Mouse (Mus musculus): ENCODE results near the gene Vps35l.

Vps35l gene

GRCm38 (mm10) chr7:118821356-118821755 lies 81.3 kb downstream of the Vps35l start:
- DNase-seq (ENCODE audit: low spot score), result no peak

- DNase-seq (ENCODE audit: low spot score), result no peak
These were observed 82.0 kb downstream of the Vps35l start for GRCm38 (mm10) chr7:118821887-118822556.

- DNase-seq (ENCODE audit: low spot score), result no peak
These were observed 84.4 kb downstream of the Vps35l start for GRCm38 (mm10) chr7:118824451-118824850.

GRCm38 (mm10) chr7:118827975-118828416 lies 88.0 kb downstream of the Vps35l start:
- DNase-seq (ENCODE audit: low spot score), result no peak

GRCm38 (mm10) chr7:118837901-118838300 lies 97.9 kb downstream of the Vps35l start:
- no peak for DNase-seq (ENCODE audit: low spot score)

- DNase-seq (ENCODE audit: low spot score), result no peak
These were observed 101.2 kb downstream of the Vps35l start for GRCm38 (mm10) chr7:118841030-118841745.

GRCm38 (mm10) chr7:118841796-118842195 lies 101.8 kb downstream of the Vps35l start:
- DNase-seq (ENCODE audit: low spot score), result no peak

- DNase-seq (ENCODE audit: low spot score), result no peak
These were observed 102.9 kb downstream of the Vps35l start for GRCm38 (mm10) chr7:118842938-118843337.

- DNase-seq (ENCODE audit: low spot score), result no peak
These were observed 105.1 kb downstream of the Vps35l start for GRCm38 (mm10) chr7:118845141-118845540.

GRCm38 (mm10) chr7:118846329-118846728 lies 106.3 kb downstream of the Vps35l start:
- DNase-seq (ENCODE audit: low spot score), result no peak

- DNase-seq (ENCODE audit: low spot score), result peak; percentile 61
These were observed 108.8 kb downstream of the Vps35l start for GRCm38 (mm10) chr7:118848796-118849195.

- no peak for DNase-seq (ENCODE audit: low spot score)
These were observed 109.7 kb downstream of the Vps35l start for GRCm38 (mm10) chr7:118849543-118850250.

- DNase-seq (ENCODE audit: low spot score), result no peak
These were observed 110.8 kb downstream of the Vps35l start for GRCm38 (mm10) chr7:118850676-118851290.

- no peak for DNase-seq (ENCODE audit: low spot score)
These were observed 111.5 kb downstream of the Vps35l start for GRCm38 (mm10) chr7:118851571-118851970.

GRCm38 (mm10) chr7:118852611-118853010 lies 112.6 kb downstream of the Vps35l start:
- no peak for DNase-seq (ENCODE audit: low spot score)

- no peak for DNase-seq (ENCODE audit: low spot score)
These were observed 114.6 kb downstream of the Vps35l start for GRCm38 (mm10) chr7:118854606-118855005.

- DNase-seq (ENCODE audit: low spot score), result peak; percentile 90
These were observed 115.3 kb downstream of the Vps35l start, which contains the start of gene Iqck for GRCm38 (mm10) chr7:118855171-118855876. Iqck (plus strand) TSS chr7:118855752.

GRCm38 (mm10) chr7:118855877-118856304 lies 115.9 kb downstream of the Vps35l start, which contains the start of gene Knop1:
Knop1 (minus strand) TSS chr7:118856254.
- no peak for DNase-seq (ENCODE audit: low spot score)

GRCm38 (mm10) chr7:118858640-118859039 lies 118.6 kb downstream of the Vps35l start:
- DNase-seq (ENCODE audit: low spot score), result no peak

- DNase-seq (ENCODE audit: low spot score), result no peak
These were observed 125.3 kb downstream of the Vps35l start for GRCm38 (mm10) chr7:118865362-118865761.

- DNase-seq (ENCODE audit: low spot score), result no peak
These were observed 139.5 kb downstream of the Vps35l start for GRCm38 (mm10) chr7:118879466-118880029.
